Mouse (Mus musculus): ENCODE results near the gene Pbrm1.

The Pbrm1 gene

GRCm38 (mm10) chr14:31133023-31133665 is 114.2 kb downstream of the Pbrm1 start:
- DNase-seq (ENCODE audit: extremely low read depth, low read depth) = no peak

DNA sequence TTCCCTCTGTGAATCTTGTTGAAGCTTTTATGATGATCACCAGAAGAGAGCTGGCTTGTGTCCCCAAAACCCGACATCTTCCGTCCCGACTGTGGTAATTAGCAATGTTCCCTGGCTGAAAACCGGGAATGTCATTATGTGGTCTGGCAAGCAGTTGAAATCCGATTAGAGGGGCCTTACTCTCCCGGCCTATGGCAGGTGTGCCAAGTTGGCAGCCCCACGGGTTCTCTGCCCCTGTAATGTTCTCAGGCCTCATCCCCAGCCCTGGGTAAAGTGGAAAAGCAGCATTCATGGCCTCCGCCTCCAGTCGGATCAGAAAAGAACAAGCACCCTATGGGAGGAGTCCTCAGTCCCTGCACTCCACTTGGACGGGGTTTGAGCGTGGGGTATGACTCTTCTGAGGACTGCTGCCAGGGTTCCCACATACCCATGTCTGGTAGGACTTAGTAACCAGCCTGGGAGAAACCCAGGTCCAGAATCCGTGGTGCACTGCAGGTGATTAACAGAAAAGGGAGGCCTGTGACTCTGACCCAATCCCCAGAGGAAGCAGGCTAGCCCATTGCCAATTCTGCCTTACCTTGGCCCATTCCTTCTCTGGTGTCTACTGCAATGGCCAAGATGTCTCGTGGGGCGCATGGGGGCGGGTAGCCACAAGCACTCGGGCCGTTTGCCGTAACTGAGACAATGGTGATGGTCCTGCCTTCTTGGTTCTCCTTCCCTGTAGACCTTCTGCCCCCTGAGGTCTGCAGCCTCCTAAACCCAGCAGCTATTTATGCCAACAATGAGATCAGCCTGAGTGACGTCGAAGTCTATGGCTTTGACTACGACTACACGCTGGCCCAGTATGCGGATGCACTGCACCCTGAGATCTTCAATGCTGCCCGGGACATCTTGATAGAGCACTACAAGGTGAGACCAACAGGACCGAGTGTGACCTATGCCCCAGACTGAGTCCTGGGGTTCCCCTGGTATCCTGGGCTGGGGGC is 115.4 kb downstream of the Pbrm1 start:
- no peak for DNase-seq (ENCODE audit: extremely low read depth, low read depth)

DNA sequence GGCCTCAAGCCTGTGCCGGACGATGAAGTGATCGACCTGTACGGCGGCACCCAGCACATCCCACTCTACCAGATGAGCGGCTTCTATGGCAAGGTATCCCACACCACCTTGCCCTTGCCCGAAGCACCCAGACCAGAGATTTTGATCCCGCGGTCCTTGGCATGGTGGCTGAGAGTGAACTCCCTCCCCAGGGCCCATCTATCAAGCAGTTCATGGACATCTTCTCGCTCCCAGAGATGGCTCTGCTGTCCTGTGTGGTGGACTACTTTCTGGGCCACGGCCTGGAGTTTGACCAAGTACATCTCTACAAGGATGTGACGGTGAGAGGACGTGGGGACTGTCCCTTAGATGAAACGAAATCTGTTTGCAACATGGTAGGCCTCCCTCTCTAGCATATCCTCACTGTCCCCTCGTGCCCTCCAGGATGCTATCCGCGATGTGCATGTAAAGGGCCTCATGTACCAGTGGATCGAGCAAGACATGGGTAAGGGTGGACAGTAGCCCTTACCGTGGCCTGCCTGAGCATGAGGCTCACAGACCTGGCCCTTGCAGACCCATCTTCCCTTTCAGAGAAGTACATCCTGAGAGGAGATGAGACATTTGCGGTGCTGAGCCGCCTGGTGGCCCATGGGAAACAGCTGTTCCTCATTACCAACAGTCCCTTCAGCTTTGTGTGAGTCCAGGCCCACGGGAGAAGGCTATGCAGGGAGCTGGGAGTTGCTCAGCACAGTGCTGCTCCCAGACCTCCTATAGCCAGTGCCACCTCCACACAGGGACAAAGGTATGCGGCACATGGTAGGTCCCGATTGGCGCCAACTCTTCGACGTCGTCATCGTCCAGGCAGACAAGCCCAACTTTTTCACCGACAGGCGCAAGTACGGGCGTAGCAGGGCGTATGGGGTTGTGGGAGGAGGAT is 116.8 kb downstream of the Pbrm1 start:
- no peak for DNase-seq (ENCODE audit: extremely low read depth, low read depth)

- no peak for DNase-seq (ENCODE audit: extremely low read depth, low read depth)
These were observed 117.7 kb downstream of the Pbrm1 start for GRCm38 (mm10) chr14:31136411-31137280.

DNA sequence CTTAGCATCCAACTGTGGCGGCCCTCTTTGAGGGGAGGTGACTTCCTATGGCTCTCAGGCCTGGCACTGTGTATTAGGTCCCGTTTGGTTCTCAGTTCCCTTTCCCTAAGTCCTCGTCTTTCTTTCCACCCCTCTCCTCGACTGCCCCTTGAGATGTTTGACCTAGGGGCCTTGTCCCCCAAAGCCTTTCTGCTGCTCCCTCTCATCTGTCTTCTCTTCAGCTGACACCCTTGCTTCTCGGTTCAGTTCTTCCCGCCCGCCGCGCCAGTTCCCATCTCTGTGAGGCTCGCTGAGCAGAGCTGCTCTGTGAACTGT is 118.3 kb downstream of the Pbrm1 start:
- no peak for DNase-seq (ENCODE audit: extremely low read depth, low read depth)

GRCm38 (mm10) chr14:31137791-31138190 is 118.9 kb downstream of the Pbrm1 start:
- DNase-seq (ENCODE audit: extremely low read depth, low read depth) = no peak

DNA sequence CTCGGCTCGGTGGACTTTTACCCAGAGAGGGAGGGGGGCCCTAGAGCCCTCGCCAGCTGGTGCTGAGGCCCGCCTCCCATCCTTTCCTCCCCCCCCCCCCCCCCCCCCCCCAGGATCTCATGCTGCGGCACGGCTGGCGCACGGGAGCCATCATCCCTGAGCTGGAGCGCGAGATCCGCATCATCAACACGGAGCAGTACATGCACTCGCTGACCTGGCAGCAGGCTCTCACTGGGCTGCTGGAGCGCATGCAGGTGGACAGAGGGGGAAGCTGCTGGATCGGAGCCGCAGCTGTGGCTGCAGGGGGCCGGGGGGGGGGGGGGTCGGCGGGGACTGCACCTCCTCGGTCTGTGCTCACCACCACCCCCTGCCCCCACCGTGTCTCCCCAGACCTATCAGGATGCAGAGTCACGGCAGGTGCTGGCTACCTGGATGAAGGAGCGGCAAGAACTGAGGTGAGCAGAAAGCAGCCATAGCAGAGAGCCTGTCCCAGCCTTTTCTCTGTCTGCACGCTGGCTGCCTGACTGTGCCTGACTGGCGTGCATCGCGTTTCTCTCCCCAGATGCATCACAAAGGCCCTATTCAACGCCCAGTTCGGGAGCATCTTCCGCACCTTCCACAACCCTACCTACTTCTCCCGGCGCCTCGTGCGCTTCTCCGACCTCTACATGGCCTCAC is 119.4 kb downstream of the Pbrm1 start:
- no peak for DNase-seq (ENCODE audit: extremely low read depth, low read depth)

- no peak for DNase-seq (ENCODE audit: extremely low read depth, low read depth)
These were observed 120.0 kb downstream of the Pbrm1 start for GRCm38 (mm10) chr14:31138897-31139429.

DNA sequence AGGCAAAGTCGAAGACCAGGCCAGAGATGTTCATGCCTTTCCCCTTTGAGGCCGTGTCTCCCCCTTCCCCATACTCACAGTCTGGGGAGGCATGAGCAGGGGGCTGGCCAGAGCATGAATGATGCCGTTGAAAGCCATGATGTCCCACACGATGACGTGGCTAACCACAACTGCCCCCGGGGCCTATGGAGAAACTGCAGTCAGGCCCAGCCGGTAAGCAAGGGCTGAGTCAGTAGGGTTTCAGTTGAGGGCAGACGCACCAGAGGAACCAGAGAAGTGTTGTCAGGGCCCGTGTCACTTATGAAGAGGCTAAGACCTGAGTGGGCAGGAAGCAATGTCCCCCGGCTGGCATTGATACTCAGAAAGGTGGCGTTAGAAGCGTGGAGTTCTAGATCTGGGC is 120.7 kb downstream of the Pbrm1 start:
- DNase-seq (ENCODE audit: extremely low read depth, low read depth) = no peak

GRCm38 (mm10) chr14:31140141-31140540 is 121.2 kb downstream of the Pbrm1 start:
- no peak for DNase-seq (ENCODE audit: extremely low read depth, low read depth)

GRCm38 (mm10) chr14:31141011-31141410 is 122.1 kb downstream of the Pbrm1 start:
- no peak for DNase-seq (ENCODE audit: extremely low read depth, low read depth)

GRCm38 (mm10) chr14:31145694-31146093 is 126.8 kb downstream of the Pbrm1 start:
- no peak for DNase-seq (ENCODE audit: extremely low read depth, low read depth)

- DNase-seq (ENCODE audit: extremely low read depth, low read depth) = no peak
These were observed 141.5 kb downstream of the Pbrm1 start for GRCm38 (mm10) chr14:31160196-31161150.

GRCm38 (mm10) chr14:31161191-31161590 is 142.3 kb downstream of the Pbrm1 start:
- no peak for DNase-seq (ENCODE audit: extremely low read depth, low read depth)

DNA sequence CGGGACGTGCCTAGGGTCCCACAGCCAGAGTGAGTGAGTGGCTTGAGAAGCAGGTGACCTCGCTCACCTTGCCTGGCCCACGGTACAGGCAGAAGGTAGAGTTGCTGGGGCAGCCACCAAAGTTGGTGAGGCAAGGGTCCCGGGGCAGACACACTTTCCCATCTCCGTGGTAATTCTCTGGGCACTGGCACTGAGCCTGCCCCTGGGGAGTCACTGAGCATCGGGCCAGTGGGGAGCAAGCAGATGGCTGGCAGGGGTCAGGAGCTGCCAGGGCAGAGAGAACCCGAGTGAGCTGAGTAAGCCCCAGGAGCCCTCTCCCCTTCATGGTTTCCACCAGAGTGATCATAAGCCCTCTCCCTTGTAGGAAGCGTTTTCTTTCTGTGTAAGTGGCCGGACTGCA is 142.7 kb downstream of the Pbrm1 start:
- DNase-seq (ENCODE audit: extremely low read depth, low read depth) = no peak

DNA sequence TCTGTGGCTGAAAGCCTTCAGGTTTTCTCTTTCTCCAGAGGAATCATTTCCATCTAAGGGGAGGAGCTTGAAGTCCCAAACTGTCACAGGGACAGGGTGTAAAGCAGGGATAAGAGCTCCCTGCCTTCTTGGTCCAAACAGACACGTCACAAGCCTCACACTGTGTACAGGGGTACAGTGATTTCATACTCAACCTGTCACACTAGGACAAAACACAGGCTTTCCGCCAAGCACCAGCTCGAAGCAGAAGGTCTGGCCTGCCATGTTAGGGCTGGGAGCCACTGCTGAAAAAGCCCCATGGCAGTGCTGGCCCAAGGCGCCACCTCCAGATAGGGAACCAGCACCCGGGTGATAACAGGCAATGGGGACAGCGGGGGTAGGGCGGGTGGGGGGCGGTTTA is 145.1 kb downstream of the Pbrm1 start:
- peak; percentile 8 for DNase-seq (ENCODE audit: extremely low read depth, low read depth)

DNA sequence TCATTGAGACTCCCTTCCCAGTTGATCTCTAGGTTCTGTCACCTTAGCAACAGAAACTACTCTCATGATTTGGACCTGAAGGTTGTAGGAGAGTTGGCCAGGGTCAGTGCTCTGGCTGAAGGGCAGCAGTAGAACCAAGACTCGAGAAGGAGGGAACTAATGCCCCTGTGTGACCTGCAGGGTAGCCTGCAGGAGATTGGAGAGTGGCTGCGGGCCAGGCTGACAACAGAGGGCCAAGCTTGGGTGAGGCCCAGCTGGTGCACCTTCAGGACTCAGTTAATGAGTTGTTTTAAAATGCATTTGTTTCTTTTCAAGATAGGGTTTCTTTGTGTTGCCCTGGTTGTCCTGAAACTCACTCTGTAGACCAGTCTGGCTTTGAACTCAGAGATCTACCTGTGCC is 146.1 kb downstream of the Pbrm1 start:
- no peak for DNase-seq (ENCODE audit: extremely low read depth, low read depth)

DNA sequence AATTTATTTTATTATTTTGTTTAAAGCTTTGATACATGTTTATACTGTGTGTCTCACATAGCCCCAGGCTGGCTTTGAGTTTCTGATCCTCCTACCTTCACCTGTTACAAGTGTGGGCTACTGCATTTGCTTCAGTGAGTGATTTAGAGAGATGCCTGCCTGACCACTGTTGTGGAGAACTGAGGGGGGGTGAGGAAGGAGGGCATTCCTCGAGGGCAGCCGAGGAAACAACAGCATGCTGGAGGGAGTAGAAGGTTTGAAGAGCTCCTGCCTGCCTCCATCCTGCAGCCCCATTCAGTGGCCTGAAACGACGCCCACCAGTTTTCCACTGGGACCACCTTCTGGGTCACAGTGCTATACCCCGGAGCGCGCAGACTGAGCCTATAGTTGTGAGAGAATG is 146.5 kb downstream of the Pbrm1 start:
- no peak for DNase-seq (ENCODE audit: extremely low read depth, low read depth)
